Mouse (Mus musculus) lung, embryonic 14.5 days (tissue): ENCODE results near the gene Myg1. TPM values are rescaled to one million over a fixed set of nuclear protein-coding genes. Genes with fewer than 3 reads are reported as not detected.

Experiments used
- ATAC-seq: fragments of 200-750 bp; cut with Nextera tagmentation; 2 replicates; pipeline ENCODE4 v1.8.0; 2017; ENCODE audit warnings: mild to moderate bottlenecking, moderate TSS enrichment, moderate library complexity; ENCODE audit not compliant: insufficient read depth
- DNase-seq: peaks from one replicate; pipeline ENCODE4 v3.0.0-alpha.2; 2015
- H3K27ac ChIP-seq: fragments of 300-500 bp; sonication (generic); 2 replicates; pipeline ENCODE4 v1.5.1; 2014; ENCODE audit warnings: low read depth, mild to moderate bottlenecking, moderate library complexity
- H3K27me3 ChIP-seq: fragments of 300-500 bp; sonication (generic); 2 replicates; pipeline ENCODE4 v1.6.1; 2014; ENCODE audit warnings: low read length, control low read depth; ENCODE audit not compliant: insufficient read depth
- H3K36me3 ChIP-seq: fragments of 300-500 bp; sonication (generic); 2 replicates; pipeline ENCODE4 v1.6.1; 2014; ENCODE audit warnings: control low read depth; ENCODE audit not compliant: insufficient read depth
- H3K4me1 ChIP-seq: fragments of 300-500 bp; sonication (generic); 2 replicates; pipeline ENCODE4 v1.6.1; 2014; ENCODE audit warnings: antibody characterized with exemption, control low read depth; ENCODE audit not compliant: insufficient read depth
- H3K4me2 ChIP-seq: fragments of 300-500 bp; sonication (generic); 2 replicates; pipeline ENCODE4 v1.6.1; 2014; ENCODE audit warnings: mild to moderate bottlenecking
- H3K4me3 ChIP-seq: fragments of 300-500 bp; sonication (generic); 2 replicates; pipeline ENCODE4 v1.5.1; 2014; ENCODE audit warnings: low read depth, low read length
- H3K9ac ChIP-seq: fragments of 300-500 bp; sonication (generic); 2 replicates; pipeline ENCODE4 v1.6.1; 2014
- H3K9me3 ChIP-seq: fragments of 300-500 bp; sonication (generic); 2 replicates; pipeline ENCODE4 v1.6.1; 2016; ENCODE audit warnings: low read depth, low read length, control low read depth
- CTCF ChIP-seq: IDR thresholded peaks from 2 replicates; pipeline ENCODE4 v1.5.1; 2016; ENCODE audit warnings: antibody characterized with exemption, low read depth
- WGBS: fragments of 180-500 bp; shearing (Covaris S2); extraction: QIAGEN DNeasy Blood & Tissue Kit; methylation state at CpG from one replicate; pipeline ENCODE4 v1.1.7; 2014; 5-methylcytosine and 5-hydroxymethylcytosine counted together
- polyA plus RNA-seq: library from polyadenylated mRNA; unstranded; fragments of >200 nt; fragmentation: Nextera tagmentation; extraction: Ambion mirVana; gene quantifications from 2 replicates; pipeline ENCODE4 v1.2.1, GENCODE M21; 2014

Myg1 gene
- polyA plus RNA-seq, 1 experiment from 2014 or later, result 113 TPM

GRCm38 (mm10) chr15:102346444-102346843, 14.9 kb downstream of the Myg1 start:
- ATAC-seq (no peak), DNase-seq (peak; percentile 32)
- 0 out of 2 replicates have a peak, but pooled peaks cover 5% of the 10 kb centered on the region for H3K4me1 ChIP-seq
- no peak for TF ChIP-seq CTCF
- no peak overlapping the region for H3K9ac ChIP-seq
- WGBS, result 58% methylated on average over 4 of the region's 4 CpGs
- no peaks in the 10 kb centered on the region for H3K9me3 ChIP-seq
- H3K4me2 ChIP-seq, result no peak overlapping the region
- no peak overlapping the region for H3K4me3 ChIP-seq
- peaks cover 45% of the 10 kb centered on the region for H3K36me3 ChIP-seq
- H3K27ac ChIP-seq, result no peak overlapping the region
- no peaks in the 10 kb centered on the region for H3K27me3 ChIP-seq

- DNase-seq (peak; percentile 99), ATAC-seq (peak; percentile 86)
- peaks cover 21% of the 10 kb centered on the region for H3K36me3 ChIP-seq
- H3K27ac ChIP-seq, result peak within 1 kb of the TSS; percentile 66; the same call in 1 of the 2 replicates
- H3K9ac ChIP-seq, result peak within 1 kb of the TSS; percentile 62
- H3K4me1 ChIP-seq, result 0 out of 2 replicates have a peak, but pooled peaks cover 5% of the 10 kb centered on the region
- WGBS, result under 1% methylated on average over 56 of the region's 56 CpGs
- H3K27me3 ChIP-seq, result no peaks in the 10 kb centered on the region
- peak within 1 kb of the TSS; percentile 86 for H3K4me2 ChIP-seq
- TF ChIP-seq CTCF, result peak; percentile 92
- no peaks in the 10 kb centered on the region for H3K9me3 ChIP-seq
- H3K4me3 ChIP-seq, result peak within 1 kb of the TSS; percentile 57
These were observed 18.8 kb downstream of the Myg1 start, which contains the start of gene Aaas for GRCm38 (mm10) chr15:102350138-102350941. TSS of gene Aaas (minus strand) at chr15:102350771.

GRCm38 (mm10) chr15:102350942-102351291, 19.4 kb downstream of the Myg1 start:
- H3K4me2 ChIP-seq, result peak overlapping the region; percentile 86
- no peak for TF ChIP-seq CTCF
- WGBS, result 9% methylated on average over 11 of the region's 11 CpGs
- peaks cover 15% of the 10 kb centered on the region for H3K36me3 ChIP-seq
- H3K4me1 ChIP-seq, result 0 out of 2 replicates have a peak, but pooled peaks cover 5% of the 10 kb centered on the region
- H3K9ac ChIP-seq, result peak overlapping the region; percentile 51
- H3K9me3 ChIP-seq, result no peaks in the 10 kb centered on the region
- H3K27ac ChIP-seq, result peak overlapping the region; percentile 66; the same call in 1 of the 2 replicates
- DNase-seq, result no peak
- ATAC-seq, result peak; percentile 22
- no peaks in the 10 kb centered on the region for H3K27me3 ChIP-seq
- H3K4me3 ChIP-seq, result peak overlapping the region; percentile 57

GRCm38 (mm10) chr15:102352177-102352576, 20.7 kb downstream of the Myg1 start:
- Histone ChIP-seq H3K4me1 (0 out of 2 replicates have a peak, but pooled peaks cover 5% of the 10 kb centered on the region), H3K4me2 (no peak overlapping the region), H3K27ac (no peak overlapping the region), H3K9ac (no peak overlapping the region), H3K9me3 (no peaks in the 10 kb centered on the region), H3K36me3 (peaks cover 4% of the 10 kb centered on the region; the same call in 1 of the 2 replicates), H3K27me3 (0 out of 2 replicates have a peak, but pooled peaks cover 4% of the 10 kb centered on the region), H3K4me3 (no peak overlapping the region)
- peak; percentile 29; the same call in 1 of the 2 replicates for TF ChIP-seq CTCF
- DNase-seq (no peak), ATAC-seq (no peak)
- WGBS, result 63% methylated on average over 2 of the region's 2 CpGs

DNA sequence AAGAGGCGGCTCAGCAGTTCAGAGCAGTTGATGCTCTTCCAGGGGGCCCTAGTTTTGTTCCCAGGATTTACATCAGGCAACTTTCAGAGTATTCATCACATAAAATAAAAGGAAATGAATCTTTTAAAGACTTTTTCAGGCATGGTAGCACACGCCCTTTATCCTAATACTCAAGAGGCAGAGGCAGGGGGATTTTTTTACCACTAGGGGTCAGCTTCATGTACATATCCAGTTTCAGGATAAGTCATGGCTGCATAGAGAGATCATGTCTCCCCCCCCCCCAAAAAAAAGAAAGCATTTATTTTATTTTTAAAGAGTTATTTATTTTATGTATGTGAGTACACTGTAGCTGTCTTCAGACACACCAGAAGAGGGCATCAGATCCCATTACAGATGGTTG, 22.5 kb downstream of the Myg1 start:
- peaks cover 13% of the 10 kb centered on the region for H3K4me1 ChIP-seq
- no peak overlapping the region for H3K4me3 ChIP-seq
- no peak overlapping the region for H3K27ac ChIP-seq
- no peaks in the 10 kb centered on the region for H3K36me3 ChIP-seq
- H3K4me2 ChIP-seq, result no peak overlapping the region
- peaks cover 21% of the 10 kb centered on the region for H3K27me3 ChIP-seq
- DNase-seq (peak; percentile 62), ATAC-seq (no peak)
- H3K9me3 ChIP-seq, result no peaks in the 10 kb centered on the region
- H3K9ac ChIP-seq, result no peak overlapping the region
- TF ChIP-seq CTCF, result peak; percentile 43
- WGBS, result 78% methylated on average over 2 of the region's 2 CpGs

- no peaks in the 10 kb centered on the region for H3K36me3 ChIP-seq
- H3K27ac ChIP-seq, result peak overlapping the region; percentile 91
- DNase-seq, result peak; percentile 87
- peak overlapping the region; percentile 51 for H3K4me3 ChIP-seq
- H3K9me3 ChIP-seq, result no peaks in the 10 kb centered on the region
- ATAC-seq, result peak; percentile 70
- under 1% methylated on average over 49 of the region's 49 CpGs for WGBS
- TF ChIP-seq CTCF, result peak; percentile 66
- peak overlapping the region; percentile 95 for H3K4me2 ChIP-seq
- H3K27me3 ChIP-seq, result peaks cover 23% of the 10 kb centered on the region
- peaks cover 8% of the 10 kb centered on the region for H3K4me1 ChIP-seq
- H3K9ac ChIP-seq, result peak overlapping the region; percentile 86
These were observed 23.8 kb downstream of the Myg1 start for GRCm38 (mm10) chr15:102355134-102355870.
